Mouse (Mus musculus) T-helper 1 cell (primary cell): ENCODE measurements at regions not wholly inside any gene's neighbourhood (a gene's known extent, or its start where the extent isn't known, plus 50 kb on each side); places are given as distances from the start of the nearest gene placed in this dataset.

ENCODE experiments used
- in situ Hi-C: fragments of 300-600 bp; cut with MboI, MseI; formaldehyde crosslinking; loops from one replicate; pipeline ENCODE4 v1.15.1; 2025; ENCODE audit warnings: high pct_unique_total_duplicates

DNA sequence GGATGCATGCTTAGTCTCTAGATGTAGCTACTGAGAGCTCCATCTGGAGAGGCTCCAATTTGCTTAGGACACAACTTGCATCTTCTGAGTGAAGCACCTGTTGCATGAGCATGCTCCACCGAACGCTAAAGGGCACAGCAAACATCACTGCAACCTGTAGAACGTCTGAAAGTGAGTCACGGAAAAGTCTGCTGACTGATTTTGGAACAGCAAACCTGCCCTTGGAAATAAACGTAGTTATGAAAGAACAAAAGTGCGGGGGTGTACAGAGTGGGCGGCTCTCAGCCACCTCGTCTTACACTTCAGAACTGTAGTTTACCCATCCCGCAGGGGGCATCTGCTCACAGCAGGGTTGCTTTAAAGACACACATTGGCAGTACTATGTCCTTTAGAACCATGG, 97.0 kb upstream of the Rxylt1 start:
- in situ Hi-C loops, result no loop called here

- in situ Hi-C loops, result no loop called here
Observed at GRCm38 (mm10) chr10:122193343-122193742, 96.2 kb upstream of the Rxylt1 start.

DNA sequence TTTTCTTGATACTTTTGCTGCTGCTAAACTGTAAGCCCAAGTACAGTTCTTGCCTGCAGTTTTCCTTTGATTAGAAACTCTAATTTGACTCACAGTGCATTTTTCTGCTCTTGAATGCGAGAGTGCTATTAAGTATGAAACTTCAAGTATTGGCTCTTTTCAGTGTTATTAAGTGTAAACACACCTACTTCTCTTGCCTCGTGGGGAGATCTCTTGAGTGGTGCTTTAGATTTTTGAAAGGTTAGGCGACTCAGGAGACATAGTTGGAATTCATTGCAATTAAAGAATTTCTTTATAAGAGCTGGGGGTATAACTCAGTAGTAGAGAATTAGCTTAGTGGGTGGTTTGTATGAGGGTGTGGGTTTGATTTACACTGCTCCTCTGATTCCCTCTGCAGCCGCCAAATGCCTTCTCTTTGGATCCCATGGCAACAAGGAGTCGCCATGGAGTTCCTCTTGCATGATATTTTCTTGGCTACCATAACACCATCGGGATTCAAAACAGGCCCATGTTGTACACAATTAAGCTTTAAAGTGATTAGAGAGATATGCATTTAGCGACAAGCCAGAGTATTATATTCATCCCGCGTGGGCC, 88.1 kb upstream of the Rxylt1 start:
- in situ Hi-C loops, result no loop called here

- in situ Hi-C loops, result loop anchor here (5.0 kb wide), 1 partner anchor 81 kb away; no protein-coding TSS in a partner anchor
Observed at GRCm38 (mm10) chr10:122183025-122183424, 85.9 kb upstream of the Rxylt1 start.

DNA sequence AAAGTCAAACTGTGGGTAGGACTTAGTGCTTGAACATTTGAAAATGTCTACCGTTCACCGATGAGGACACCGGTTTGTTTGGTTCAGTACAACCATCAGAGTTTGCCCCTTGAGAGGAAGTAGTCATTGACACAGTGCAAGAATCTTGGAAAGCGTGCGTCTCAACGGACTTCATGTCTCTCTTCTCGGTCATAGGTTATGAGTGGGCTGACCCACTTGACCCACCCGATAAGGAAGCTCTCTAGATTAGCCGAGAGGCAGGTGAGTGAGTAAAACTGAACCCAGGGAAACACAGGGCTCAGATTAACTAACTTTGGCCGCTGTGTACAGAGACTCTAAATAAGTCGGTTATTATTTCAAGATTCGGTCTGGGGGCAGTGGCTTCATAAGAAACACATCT, 51.9 kb upstream of the Rxylt1 start:
- in situ Hi-C loops, result no loop called here

GRCm38 (mm10) chr10:122148609-122149008, 51.4 kb upstream of the Rxylt1 start:
- in situ Hi-C loops, result no loop called here
